Mouse (Mus musculus): ENCODE measurements around the gene Zc3h12c.

GRCm38 (mm10) chr9:52165706-52166090, 2.7 kb downstream of the Zc3h12c start:
- TF ChIP-seq CTCF (IDR thresholded peaks at IDR 0.05) (no peak), EP300 (IDR thresholded peaks at IDR 0.05) (no peak)

All from lung, postnatal 0 days (tissue).